Mouse (Mus musculus) CH12.LX (cell line): Measurements from ENCODE around the gene Senp1.

Source experiments
- CTCF ChIP-seq, 2 experiments: IDR thresholded peaks in 1 of 2; conservative IDR thresholded peaks in 1 of 2; 2 replicates each; pipeline ENCODE4 v1.5.1; 2011 to 2012; ENCODE audit warnings: low read depth in 2 of 2, low read length in 2 of 2, improper control_type of control experiment in 1 of 2, inconsistent platforms in 1 of 2, mild to moderate bottlenecking in 1 of 2, moderate library complexity in 1 of 2
- MAFK ChIP-seq: IDR thresholded peaks from 2 replicates; pipeline ENCODE4 v1.6.1; 2011; ENCODE audit warnings: low read length, improper control_type of control experiment; ENCODE audit not compliant: insufficient replicate concordance

- no peak for TF ChIP-seq CTCF (conservative IDR thresholded peaks at IDR 0.05 in 1 of 2, IDR thresholded peaks at IDR 0.05 in 1 of 2; ENCODE audit: low read depth in 2 of 2, low read length in 2 of 2)
- no peak for TF ChIP-seq MAFK
Measured at GRCm38 (mm10) chr15:98023137-98023536, 70.4 kb downstream of the Senp1 start.
